Mouse (Mus musculus) neural tube, embryonic 11.5 days (tissue): ENCODE results near the gene Zmynd15. TPM values are rescaled to one million over a fixed set of nuclear protein-coding genes. Genes with fewer than 3 reads are reported as not detected.

Experiments used
- ATAC-seq: fragments of 200-750 bp; cut with Nextera tagmentation; 2 replicates; pipeline ENCODE4 v1.8.0; 2017; ENCODE audit warnings: moderate number of reproducible peaks, mild to moderate bottlenecking, moderate TSS enrichment, moderate library complexity; ENCODE audit not compliant: insufficient read depth, low FRiP score, low TSS enrichment
- DNase-seq: peaks from one replicate; pipeline ENCODE4 v3.0.0-alpha.2; 2015; ENCODE audit warnings: low spot score
- H3K27ac ChIP-seq: fragments of 300-500 bp; sonication (generic); 2 replicates; pipeline ENCODE4 v1.5.1; 2014; ENCODE audit warnings: low read depth, mild to moderate bottlenecking, low read length
- H3K27me3 ChIP-seq: fragments of 300-500 bp; sonication (generic); 2 replicates; pipeline ENCODE4 v1.6.1; 2014; ENCODE audit warnings: mild to moderate bottlenecking, low read length, mixed read lengths; ENCODE audit not compliant: control insufficient read depth, insufficient read depth
- H3K36me3 ChIP-seq: fragments of 300-500 bp; sonication (generic); 2 replicates; pipeline ENCODE4 v1.6.1; 2014; ENCODE audit warnings: mild to moderate bottlenecking, low read length, moderate library complexity, mixed read lengths; ENCODE audit not compliant: control insufficient read depth, insufficient read depth
- H3K4me1 ChIP-seq: fragments of 300-500 bp; sonication (generic); 2 replicates; pipeline ENCODE4 v1.6.1; 2014; ENCODE audit warnings: low read length, mixed read lengths; ENCODE audit not compliant: control insufficient read depth, insufficient read depth
- H3K4me2 ChIP-seq: fragments of 300-500 bp; sonication (generic); 2 replicates; pipeline ENCODE4 v1.6.1; 2014; ENCODE audit warnings: low read depth, mild to moderate bottlenecking, moderate library complexity
- H3K4me3 ChIP-seq: fragments of 300-500 bp; sonication (generic); 2 replicates; pipeline ENCODE4 v1.5.1; 2014; ENCODE audit warnings: low read depth, low read length
- H3K9ac ChIP-seq: fragments of 300-500 bp; sonication (generic); 2 replicates; pipeline ENCODE4 v1.6.1; 2014; ENCODE audit warnings: mild to moderate bottlenecking, low read length
- H3K9me3 ChIP-seq: fragments of 300-500 bp; sonication (generic); 2 replicates; pipeline ENCODE4 v1.6.1; 2016; ENCODE audit warnings: low read length; ENCODE audit not compliant: control insufficient read depth
- WGBS: fragments of 180-500 bp; shearing (Covaris S2); extraction: QIAGEN DNeasy Blood & Tissue Kit; methylation state at CpG from one replicate; pipeline ENCODE4 v1.1.7; 2014; 5-methylcytosine and 5-hydroxymethylcytosine counted together
- polyA plus RNA-seq: library from polyadenylated mRNA; unstranded; fragments of >200 nt; fragmentation: Nextera tagmentation; extraction: Ambion mirVana; gene quantifications from 2 replicates; pipeline ENCODE4 v1.2.1, GENCODE M21; 2014

Zmynd15 gene
- polyA plus RNA-seq, 1 experiment from 2014 or later = not detected

DNA sequence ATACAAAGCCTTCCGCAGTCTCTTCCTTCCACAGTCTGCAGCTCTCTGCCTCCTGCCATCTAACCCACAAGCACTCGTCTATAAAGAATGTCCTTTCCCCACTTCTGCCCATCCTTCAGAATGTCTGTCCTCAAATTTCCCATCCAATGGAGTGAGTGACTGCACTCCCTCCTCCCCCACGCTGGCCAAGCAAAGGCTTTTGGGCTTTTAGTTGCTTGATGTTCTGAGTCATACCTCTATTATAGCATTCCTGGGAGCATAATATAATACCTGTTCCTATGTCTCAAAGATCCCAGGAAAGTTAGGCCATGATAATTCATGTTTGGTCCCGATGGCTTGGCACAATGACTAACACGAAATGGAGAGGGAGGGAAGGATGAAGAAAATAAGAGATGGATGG lies 27.7 kb upstream of the Zmynd15 start:
- ATAC-seq (no peak), DNase-seq (no peak)
- H3K36me3 ChIP-seq = no peaks in the 10 kb centered on the region; the same call in 1 of the 2 replicates
- H3K9me3 ChIP-seq = no peaks in the 10 kb centered on the region
- WGBS = 30% methylated on average over 5 of the region's 5 CpGs
- peak overlapping the region; percentile 76 for H3K4me3 ChIP-seq
- no peak overlapping the region; the same call in 1 of the 2 replicates for H3K9ac ChIP-seq
- peaks cover 14% of the 10 kb centered on the region for H3K4me1 ChIP-seq
- H3K27me3 ChIP-seq = no peaks in the 10 kb centered on the region
- peak overlapping the region; percentile 61 for H3K4me2 ChIP-seq
- peak overlapping the region; percentile 81; the same call in 1 of the 2 replicates for H3K27ac ChIP-seq

- peak within 1 kb of the TSS; percentile 76 for H3K4me3 ChIP-seq
- H3K9ac ChIP-seq = peak within 1 kb of the TSS; percentile 84
- peak within 1 kb of the TSS; percentile 61 for H3K4me2 ChIP-seq
- H3K36me3 ChIP-seq = peaks cover 2% of the 10 kb centered on the region; the same call in 1 of the 2 replicates
- H3K9me3 ChIP-seq = no peaks in the 10 kb centered on the region
- peak; percentile 90 for ATAC-seq
- H3K27ac ChIP-seq = peak within 1 kb of the TSS; percentile 81
- peaks cover 14% of the 10 kb centered on the region for H3K4me1 ChIP-seq
- under 1% methylated on average over 66 of the region's 75 CpGs for WGBS
- no peaks in the 10 kb centered on the region for H3K27me3 ChIP-seq
- DNase-seq = peak; percentile 99
These were observed 27.0 kb upstream of the Zmynd15 start, which contains the start of gene Arrb2 for GRCm38 (mm10) chr11:70432048-70432894. Gene Arrb2, plus strand, starts transcription at chr11:70432635.

- Histone ChIP-seq H3K9me3 (no peaks in the 10 kb centered on the region), H3K4me1 (peaks cover 14% of the 10 kb centered on the region), H3K27ac (peak overlapping the region; percentile 81), H3K27me3 (no peaks in the 10 kb centered on the region), H3K4me3 (peak overlapping the region; percentile 76), H3K36me3 (peaks cover 5% of the 10 kb centered on the region; the same call in 1 of the 2 replicates), H3K9ac (peak overlapping the region; percentile 84), H3K4me2 (peak overlapping the region; percentile 61)
- DNase-seq (peak; percentile 54), ATAC-seq (peak; percentile 45)
- WGBS = 9% methylated on average over 15 of the region's 15 CpGs
These were observed 26.2 kb upstream of the Zmynd15 start for GRCm38 (mm10) chr11:70432895-70433568.

DNA sequence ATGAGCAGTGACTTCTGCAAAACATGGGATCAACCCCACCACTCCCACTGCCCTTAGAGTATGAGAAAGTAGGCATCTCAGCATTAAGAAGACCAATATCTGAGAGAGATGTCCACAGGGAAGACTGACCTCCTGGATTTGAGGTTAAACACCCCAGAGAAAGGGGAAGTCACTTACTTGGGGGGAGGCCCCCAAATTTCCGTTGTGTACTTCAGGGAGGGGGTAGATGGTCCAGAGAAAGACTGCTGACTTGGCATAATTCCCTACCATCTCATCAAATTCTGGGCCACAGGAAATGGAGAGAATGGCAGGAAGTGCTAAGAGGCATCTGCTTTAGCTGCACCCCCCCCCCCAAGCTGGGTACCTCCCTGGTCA lies 25.7 kb upstream of the Zmynd15 start:
- H3K4me1 ChIP-seq = peaks cover 14% of the 10 kb centered on the region
- H3K4me2 ChIP-seq = peak overlapping the region; percentile 61
- H3K27ac ChIP-seq = no peak overlapping the region
- no peaks in the 10 kb centered on the region for H3K27me3 ChIP-seq
- no peaks in the 10 kb centered on the region for H3K9me3 ChIP-seq
- peaks cover 6% of the 10 kb centered on the region; the same call in 1 of the 2 replicates for H3K36me3 ChIP-seq
- DNase-seq (no peak), ATAC-seq (no peak)
- H3K4me3 ChIP-seq = peak overlapping the region; percentile 76
- H3K9ac ChIP-seq = peak overlapping the region; percentile 84; the same call in 1 of the 2 replicates
- 86% methylated on average over 1 of the region's 1 CpGs for WGBS

DNA sequence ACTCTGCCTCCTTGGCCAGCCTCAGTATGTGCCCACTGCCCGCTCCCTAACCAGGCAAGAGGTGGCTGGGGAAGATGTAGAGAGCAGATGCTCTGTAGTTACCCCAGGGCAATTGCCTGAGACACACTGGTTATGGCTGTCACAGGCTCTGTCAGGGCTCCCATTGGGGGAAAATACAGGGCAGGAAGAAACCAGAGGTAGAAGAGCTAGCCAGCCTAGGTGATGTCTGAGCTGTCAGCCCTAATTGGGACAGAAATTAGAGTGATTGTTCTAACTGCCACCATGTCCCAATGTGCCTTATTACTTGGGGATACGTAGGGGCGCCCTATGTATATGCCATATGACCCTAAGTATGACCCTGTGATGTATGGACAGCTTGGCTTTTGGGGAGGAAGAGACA lies 25.3 kb upstream of the Zmynd15 start:
- Histone ChIP-seq H3K4me3 (no peak overlapping the region), H3K9me3 (no peaks in the 10 kb centered on the region), H3K36me3 (peaks cover 6% of the 10 kb centered on the region; the same call in 1 of the 2 replicates), H3K27me3 (no peaks in the 10 kb centered on the region), H3K27ac (no peak overlapping the region), H3K9ac (no peak overlapping the region), H3K4me1 (peaks cover 14% of the 10 kb centered on the region), H3K4me2 (no peak overlapping the region)
- 94% methylated on average over 3 of the region's 3 CpGs for WGBS
- no peak for ATAC-seq
- no peak for DNase-seq

DNA sequence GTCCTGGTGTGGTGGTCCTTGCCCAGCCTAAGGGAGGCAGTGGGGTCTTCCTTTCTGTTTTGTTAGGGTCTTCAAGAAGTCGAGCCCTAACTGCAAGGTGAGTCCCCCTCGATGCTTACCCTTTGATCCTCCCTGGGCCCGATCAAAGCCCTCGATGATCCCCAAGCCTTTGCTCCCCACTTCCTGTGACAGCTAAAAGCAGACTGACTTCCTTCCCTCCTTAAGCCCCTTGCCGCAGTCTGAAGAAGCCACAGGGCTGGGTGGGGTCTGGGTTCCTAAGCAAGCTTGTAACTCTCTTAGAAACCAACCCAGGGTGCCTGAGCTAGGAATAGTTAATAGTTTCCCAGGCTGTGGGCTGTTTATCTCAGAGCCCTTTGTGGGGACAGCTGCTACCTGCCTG lies 23.8 kb upstream of the Zmynd15 start:
- no peaks in the 10 kb centered on the region for H3K27me3 ChIP-seq
- no peak overlapping the region for H3K4me2 ChIP-seq
- 72% methylated on average over 5 of the region's 5 CpGs for WGBS
- H3K9me3 ChIP-seq = no peaks in the 10 kb centered on the region
- H3K36me3 ChIP-seq = peaks cover 10% of the 10 kb centered on the region
- H3K27ac ChIP-seq = no peak overlapping the region
- no peak overlapping the region for H3K4me3 ChIP-seq
- ATAC-seq (no peak), DNase-seq (no peak)
- H3K4me1 ChIP-seq = peaks cover 14% of the 10 kb centered on the region
- no peak overlapping the region for H3K9ac ChIP-seq

GRCm38 (mm10) chr11:70437426-70437825 lies 21.8 kb upstream of the Zmynd15 start:
- peaks cover 10% of the 10 kb centered on the region for H3K36me3 ChIP-seq
- H3K27me3 ChIP-seq = no peaks in the 10 kb centered on the region
- no peaks in the 10 kb centered on the region for H3K9me3 ChIP-seq
- DNase-seq = no peak
- no peak overlapping the region for H3K4me2 ChIP-seq
- H3K4me3 ChIP-seq = no peak overlapping the region
- ATAC-seq = no peak
- no peak overlapping the region for H3K27ac ChIP-seq
- WGBS = 88% methylated on average over 6 of the region's 6 CpGs
- no peak overlapping the region for H3K9ac ChIP-seq
- H3K4me1 ChIP-seq = peaks cover 10% of the 10 kb centered on the region

- H3K4me3 ChIP-seq = no peak overlapping the region
- H3K4me1 ChIP-seq = peaks cover 2% of the 10 kb centered on the region; the same call in 1 of the 2 replicates
- DNase-seq = no peak
- H3K9me3 ChIP-seq = no peaks in the 10 kb centered on the region
- ATAC-seq = no peak
- peaks cover 10% of the 10 kb centered on the region for H3K36me3 ChIP-seq
- WGBS = 90% methylated on average over 7 of the region's 7 CpGs
- no peak overlapping the region for H3K9ac ChIP-seq
- no peaks in the 10 kb centered on the region for H3K27me3 ChIP-seq
- no peak overlapping the region for H3K4me2 ChIP-seq
- no peak overlapping the region for H3K27ac ChIP-seq
These were observed 20.4 kb upstream of the Zmynd15 start for GRCm38 (mm10) chr11:70438728-70439374.
